Mouse (Mus musculus) layer of hippocampus, postnatal 10 days (tissue): ENCODE measurements around the gene Tmem200a. TPM values are rescaled to one million over a fixed set of nuclear protein-coding genes. Genes with fewer than 3 reads are reported as not detected.
"Not testable (repeated sequence)": the region's sequence is repeated elsewhere in the genome, so short reads cannot be mapped to it uniquely, and the experiment has no call there.

Experiments used
- DNase-seq, 2 experiments: peaks; one replicate each; pipeline ENCODE4 v3.0.0; 2021; ENCODE audit warnings: low spot score in 2 of 2
- total RNA-seq, 2 experiments: library from RNA; stranded (reverse); gene quantifications; 2 replicates each; pipeline ENCODE4 v1.2.3; 2021

Gene Tmem200a
- total RNA-seq, 2 experiments from 2014 or later, result 22.7 to 22.8 TPM

- not testable (repeated sequence) for DNase-seq
These were observed 184.7 kb downstream of the Tmem200a start for GRCm38 (mm10) chr10:25894126-25894525.

- DNase-seq, result no peak
These were observed 191.6 kb downstream of the Tmem200a start for GRCm38 (mm10) chr10:25887225-25887624.

- no peak for DNase-seq
These were observed 194.3 kb downstream of the Tmem200a start for GRCm38 (mm10) chr10:25884512-25884911.

- DNase-seq, result no peak
These were observed 201.1 kb downstream of the Tmem200a start for GRCm38 (mm10) chr10:25877731-25878130.

GRCm38 (mm10) chr10:25876809-25877208, 202.0 kb downstream of the Tmem200a start:
- no peak for DNase-seq

- no peak for DNase-seq
These were observed 210.1 kb downstream of the Tmem200a start for GRCm38 (mm10) chr10:25868739-25869138.

Other genes with a start within 250 kb of the Tmem200a start
- 1 to 10 TPM in 1 of 2 experiments, under 1 TPM in 1; 0.56 to 2.0 TPM for gene Gm9767, start 797 bp downstream of the Tmem200a start, total RNA-seq
- under 1 TPM; 0.31 to 0.50 TPM for gene Samd3, start 150.7 kb upstream of the Tmem200a start, total RNA-seq